Mouse (Mus musculus): ENCODE data around the gene Tpt1. TPM values are rescaled to one million over a fixed set of nuclear protein-coding genes. Genes with fewer than 3 reads are reported as not detected.
A peak's percentile ranks its signal among the peaks of the same experiment; 100 is the strongest.

Gene Tpt1
- total RNA-seq, 1 experiment from 2014 or later, result 2,647 TPM

GRCm38 (mm10) chr14:75876320-75877043 is 31.6 kb downstream of the Tpt1 start:
- DNase-seq, result peak; percentile 78

- DNase-seq, result no peak
These were observed 32.4 kb downstream of the Tpt1 start for GRCm38 (mm10) chr14:75877297-75877696.

- no peak for DNase-seq
These were observed 34.1 kb downstream of the Tpt1 start for GRCm38 (mm10) chr14:75878980-75879379.

GRCm38 (mm10) chr14:75881856-75882255 is 37.0 kb downstream of the Tpt1 start:
- no peak for DNase-seq

GRCm38 (mm10) chr14:75883330-75883729 is 38.4 kb downstream of the Tpt1 start:
- no peak for DNase-seq

GRCm38 (mm10) chr14:75883873-75884272 is 39.0 kb downstream of the Tpt1 start:
- DNase-seq, result no peak

GRCm38 (mm10) chr14:75892118-75892517 is 47.2 kb downstream of the Tpt1 start:
- DNase-seq, result no peak

Other genes with a start within 250 kb of the Tpt1 start
- not detected in 2 replicates for gene Erich6b, start 202.8 kb upstream of the Tpt1 start, total RNA-seq (2021)
- 24.9 and 29.8 TPM in 2 replicates for gene Cog3, start 90.6 kb upstream of the Tpt1 start, total RNA-seq (2021)
- 246 and 276 TPM in 2 replicates for gene Slc25a30, start 58.1 kb upstream of the Tpt1 start, total RNA-seq (2021)
- not detected in 2 replicates for gene Kctd4, start 109.9 kb downstream of the Tpt1 start, total RNA-seq (2021)
- gene Gtf2f2, start 165.8 kb downstream of the Tpt1 start, total RNA-seq (2021), result 22.7 and 24.3 TPM in 2 replicates